In the genomic region with DNA sequence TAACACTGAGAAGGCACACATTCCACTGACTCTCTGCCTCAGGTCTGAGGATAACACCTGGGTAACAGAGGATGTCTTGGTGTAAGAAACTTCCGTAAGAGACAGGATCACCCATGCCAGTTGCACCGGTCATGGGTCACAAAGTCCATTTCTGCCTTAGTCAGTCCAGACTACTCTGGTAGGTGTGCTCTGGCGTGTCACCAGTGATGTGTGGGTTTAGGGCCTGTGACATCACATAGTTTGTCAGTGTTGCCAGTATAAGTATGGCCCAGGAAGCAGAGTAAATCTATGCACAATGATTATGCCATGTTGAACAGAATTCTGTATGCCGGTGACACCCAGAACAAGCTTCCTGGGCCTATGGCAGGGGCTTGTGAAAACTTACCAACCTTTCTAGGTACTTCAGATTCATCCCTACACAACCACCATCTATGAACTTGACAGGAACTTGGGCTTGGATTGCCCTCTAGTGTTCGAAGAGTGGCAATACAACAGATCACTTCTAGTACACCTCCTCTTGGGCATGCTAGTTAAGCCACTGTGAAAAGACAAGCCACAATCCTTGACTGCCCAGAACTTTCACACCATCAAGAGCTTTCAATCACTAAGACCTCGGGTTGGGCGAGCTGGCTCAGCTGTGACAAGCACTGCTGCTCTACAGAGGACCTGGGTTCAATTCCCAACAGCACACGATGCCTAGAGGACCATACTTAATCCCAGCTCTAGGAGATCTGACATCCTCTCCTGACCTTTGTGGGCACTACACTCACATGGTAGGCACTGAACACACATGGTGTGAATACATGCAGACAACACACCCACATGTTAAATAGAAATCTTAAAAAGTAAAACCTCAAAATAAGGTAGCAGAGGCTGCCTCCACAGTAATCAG, we compare ENCODE assay signal across 8 mouse cellular contexts. TPM values are rescaled to one million over a fixed set of nuclear protein-coding genes. Genes with fewer than 3 reads are reported as not detected.
DNase-seq lines count a peak whose midpoint lies in the region; ATAC-seq and TF ChIP-seq lines count a peak whose summit lies in the region.

No protein-coding gene starts in this region.

- peak; percentile 58 for ATAC-seq in heart, postnatal 0 days (ENCODE audit: insufficient read depth, low read depth)
- ATAC-seq in lung, postnatal 0 days = peak; percentile 58

- no peak overlapping the region for H3K9ac ChIP-seq in heart, postnatal 0 days (replicated peaks; ENCODE audit: low read depth, low read length)
- no peak overlapping the region for H3K9ac ChIP-seq in lung, postnatal 0 days (replicated peaks; ENCODE audit: low read depth)

- H3K27me3 ChIP-seq in heart, postnatal 0 days (ENCODE audit: control insufficient read depth, insufficient read depth, low read length) = no peaks in the 10 kb centered on the region
- H3K27me3 ChIP-seq in lung, postnatal 0 days (replicated peaks; ENCODE audit: insufficient read depth, low read length) = no peaks in the 10 kb centered on the region

- H3K36me3 ChIP-seq in heart, postnatal 0 days (replicated peaks; ENCODE audit: control insufficient read depth, insufficient read depth, low read length) = peaks cover 67% of the 10 kb centered on the region
- peaks cover 24% of the 10 kb centered on the region; the same call in 1 of the 2 replicates for H3K36me3 ChIP-seq in lung, postnatal 0 days (ENCODE audit: insufficient read depth, low read length)

- peak; percentile 94 for TF ChIP-seq CTCF in heart, postnatal 0 days (IDR thresholded peaks at IDR 0.05; ENCODE audit: low read depth)
- peak; percentile 95 for TF ChIP-seq CTCF in lung, postnatal 0 days (IDR thresholded peaks at IDR 0.05)

- no peaks in the 10 kb centered on the region for H3K4me1 ChIP-seq in heart, postnatal 0 days (ENCODE audit: control insufficient read depth, insufficient read depth)
- no peaks in the 10 kb centered on the region for H3K4me1 ChIP-seq in lung, postnatal 0 days (ENCODE audit: insufficient read depth, low read depth, low read length)

- 54% methylated on average over 8 of the region's 8 CpGs for WGBS in heart, postnatal 0 days
- 54% methylated on average over 8 of the region's 8 CpGs for WGBS in lung, postnatal 0 days

- H3K9me3 ChIP-seq in heart, postnatal 0 days (replicated peaks; ENCODE audit: control insufficient read depth, low read length) = no peaks in the 10 kb centered on the region
- H3K9me3 ChIP-seq in lung, postnatal 0 days (ENCODE audit: low read length) = no peaks in the 10 kb centered on the region

- H3K4me2 ChIP-seq in heart, postnatal 0 days (ENCODE audit: low read depth, low read length) = no peak overlapping the region
- no peak overlapping the region for H3K4me2 ChIP-seq in lung, postnatal 0 days (replicated peaks; ENCODE audit: low read depth, low read length)

- no peak overlapping the region for H3K4me3 ChIP-seq in heart, postnatal 0 days (ENCODE audit: low read depth, low read length)
- no peak overlapping the region for H3K4me3 ChIP-seq in lung, postnatal 0 days (ENCODE audit: low read depth, low read length)

- peak; percentile 51 to 81 for DNase-seq in adrenal gland, adult (ENCODE audit: inconsistent age in 2 of 2, low spot score in 1 of 2)
- DNase-seq in adrenal gland, postnatal 4 days (ENCODE audit: low spot score in 2 of 2) = no peak
- peak; percentile 72 for DNase-seq in adipocyte (ENCODE audit: low spot score)
- peak; percentile 86 for DNase-seq in embryo, embryonic 10 days (ENCODE audit: low spot score)
- DNase-seq in heart, postnatal 0 days (ENCODE audit: low spot score) = peak; percentile 69
- peak; percentile 34 to 56 for DNase-seq in kidney, postnatal 36 days
- peak; percentile 81 for DNase-seq in lung, postnatal 0 days (ENCODE audit: low spot score)
- DNase-seq in retina, postnatal 7 days (ENCODE audit: low read depth, low spot score) = peak; percentile 70

- H3K27ac ChIP-seq in heart, postnatal 0 days (ENCODE audit: low read depth) = no peak overlapping the region
- H3K27ac ChIP-seq in lung, postnatal 0 days (ENCODE audit: low read length) = no peak overlapping the region

- no peak for TF ChIP-seq EP300 in heart, postnatal 0 days (IDR thresholded peaks at IDR 0.05; ENCODE audit: low read depth)
- no peak for TF ChIP-seq EP300 in lung, postnatal 0 days (IDR thresholded peaks at IDR 0.05)

RNA-seq across cellular contexts. Expression of a gene that starts 20.8 kb away (rescaled TPM):
- 10 to 100 TPM; 45.3 to 47.3 TPM for total RNA-seq in adrenal gland, postnatal 4 days (2021)
- 19.6 and 23.9 TPM in 2 replicates for total RNA-seq in heart, postnatal 0 days (2014; rRNA removed; ENCODE audit: low replicate concordance)
- polyA plus RNA-seq in heart, postnatal 0 days (2015; fragmentation: Nextera tagmentation; extraction: Ambion mirVana) = 13.9 and 14.0 TPM in 2 replicates
- 34.2 and 34.8 TPM in 2 replicates for polyA plus RNA-seq in lung, postnatal 0 days (2015; fragmentation: Nextera tagmentation; extraction: Ambion mirVana)

Comparison
In these comparisons a context has a peak if more than half of its experiments do, and no peak if none do; other contexts are left out.
1. DNase-seq: peak in adrenal gland, adult (2 of 2), adipocyte (single experiment), embryo, embryonic 10 days (single experiment), heart, postnatal 0 days (single experiment), kidney, postnatal 36 days (2 of 2), lung, postnatal 0 days (single experiment) and retina, postnatal 7 days (single experiment); none in adrenal gland, postnatal 4 days (0 of 2).